Mouse (Mus musculus) 416B (cell line): ENCODE measurements around the gene Atf1.

Experiments
- DNase-seq: peaks from one replicate; pipeline ENCODE4 v3.0.0; 2011; ENCODE audit warnings: low read depth

The Atf1 gene

DNA sequence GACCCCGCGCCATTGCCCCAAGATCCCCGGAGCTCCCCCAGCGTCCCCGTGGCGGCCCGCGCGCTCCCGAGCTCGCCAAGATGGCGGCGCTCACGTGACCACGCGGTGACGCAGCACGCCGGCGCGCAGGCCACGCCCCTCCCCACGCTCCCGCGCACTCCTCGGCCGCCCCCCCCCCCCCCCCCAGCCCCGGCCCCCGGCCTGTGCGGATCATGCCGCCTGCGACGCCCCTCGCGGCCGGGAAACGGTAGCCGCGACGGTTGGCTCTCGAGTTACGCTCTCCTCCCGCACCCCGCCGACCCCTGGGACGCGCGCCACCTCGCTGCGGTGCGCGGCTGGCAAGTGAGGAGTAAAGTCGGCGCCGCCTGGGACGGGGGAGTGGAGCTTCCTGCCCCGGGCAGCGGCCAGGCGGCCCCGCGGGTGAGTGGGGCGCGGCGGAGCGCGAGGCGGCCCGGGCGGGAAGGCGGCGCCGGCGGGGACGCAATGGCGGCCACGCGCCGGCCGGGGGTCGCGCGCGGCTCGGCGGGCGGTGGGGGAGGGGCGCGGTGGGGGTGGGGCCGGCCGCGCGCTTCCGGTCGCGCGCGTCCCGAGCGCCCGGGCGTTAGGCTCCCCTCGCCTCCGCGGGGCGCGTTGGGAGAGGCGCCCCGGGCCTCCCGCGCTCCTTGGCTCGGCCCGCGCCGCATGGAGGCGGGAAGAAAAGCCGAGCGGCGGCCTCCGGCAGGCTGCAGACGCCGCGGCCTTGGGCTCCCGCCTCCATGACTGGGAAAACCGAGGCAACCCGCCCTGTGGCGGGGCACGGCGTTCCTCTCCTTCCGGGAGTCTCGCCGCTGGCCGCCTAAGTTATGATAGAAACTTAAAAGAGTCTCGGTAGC lies at the start of gene Atf1:
Gene Atf1, plus strand, starts transcription at position 157 of the 872 bp plus-strand sequence.
- peak; percentile 90 for DNase-seq

DNA sequence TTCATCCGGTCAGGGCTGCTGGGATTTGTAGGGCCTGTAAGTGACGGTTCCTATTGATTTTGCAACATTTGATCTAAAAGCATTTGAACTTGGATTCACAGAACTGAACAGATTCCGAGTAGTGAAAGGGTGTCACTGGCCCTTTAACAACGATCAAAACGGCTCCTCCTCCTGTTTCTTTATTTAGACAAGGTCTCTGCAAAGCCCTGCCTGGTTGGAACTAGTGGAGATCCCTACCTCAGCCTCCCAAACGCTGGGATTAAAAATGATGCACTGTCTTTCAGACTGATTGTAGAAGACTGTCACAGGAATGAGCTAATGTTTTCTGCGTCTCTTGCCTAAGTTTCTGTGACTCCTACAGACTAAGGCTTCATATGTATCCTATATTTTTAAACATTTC lies 49.1 kb upstream of the Atf1 start:
- no peak for DNase-seq

DNA sequence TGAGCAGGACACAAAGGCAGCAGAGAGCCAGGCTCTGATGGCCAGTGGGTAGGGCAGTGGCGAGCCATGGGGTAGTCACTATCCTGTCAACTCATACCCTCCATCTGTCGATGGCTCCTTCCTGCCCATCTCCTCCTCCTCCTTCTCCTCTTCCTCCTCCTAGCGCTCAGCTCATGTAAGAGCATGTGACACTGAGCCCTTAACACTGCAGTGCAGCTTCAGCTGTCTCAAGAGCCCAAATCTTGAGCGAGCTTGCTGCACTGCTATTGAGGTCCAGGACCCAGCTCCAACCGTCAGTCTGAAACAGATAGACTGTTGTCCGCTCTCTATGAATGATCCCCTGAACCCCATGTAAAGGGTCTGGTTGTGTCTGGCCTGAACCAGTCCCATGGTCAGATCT lies 47.9 kb upstream of the Atf1 start:
- DNase-seq = peak; percentile 73

GRCm38 (mm10) chr15:100180221-100180620 lies 47.4 kb upstream of the Atf1 start:
- peak; percentile 84 for DNase-seq

DNA sequence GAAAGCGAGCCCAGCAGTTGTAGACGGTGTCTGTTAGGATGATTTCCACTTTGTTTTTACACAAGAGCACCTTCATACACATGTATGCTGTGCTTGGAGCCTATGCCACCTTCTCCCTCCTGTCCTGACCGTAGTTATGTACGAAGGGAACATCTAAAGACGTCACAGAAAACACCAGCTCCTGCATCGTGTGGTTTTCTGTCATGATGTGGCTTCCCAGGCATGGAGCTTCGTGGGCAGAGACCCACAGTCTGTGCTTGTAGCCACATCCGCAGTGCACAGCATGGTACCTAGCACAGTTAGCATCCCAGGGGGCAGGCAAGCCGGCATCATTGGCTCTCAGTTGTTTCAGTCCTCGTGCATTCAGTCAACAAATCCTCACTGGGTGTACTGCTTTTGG lies 45.8 kb upstream of the Atf1 start:
- no peak for DNase-seq

DNA sequence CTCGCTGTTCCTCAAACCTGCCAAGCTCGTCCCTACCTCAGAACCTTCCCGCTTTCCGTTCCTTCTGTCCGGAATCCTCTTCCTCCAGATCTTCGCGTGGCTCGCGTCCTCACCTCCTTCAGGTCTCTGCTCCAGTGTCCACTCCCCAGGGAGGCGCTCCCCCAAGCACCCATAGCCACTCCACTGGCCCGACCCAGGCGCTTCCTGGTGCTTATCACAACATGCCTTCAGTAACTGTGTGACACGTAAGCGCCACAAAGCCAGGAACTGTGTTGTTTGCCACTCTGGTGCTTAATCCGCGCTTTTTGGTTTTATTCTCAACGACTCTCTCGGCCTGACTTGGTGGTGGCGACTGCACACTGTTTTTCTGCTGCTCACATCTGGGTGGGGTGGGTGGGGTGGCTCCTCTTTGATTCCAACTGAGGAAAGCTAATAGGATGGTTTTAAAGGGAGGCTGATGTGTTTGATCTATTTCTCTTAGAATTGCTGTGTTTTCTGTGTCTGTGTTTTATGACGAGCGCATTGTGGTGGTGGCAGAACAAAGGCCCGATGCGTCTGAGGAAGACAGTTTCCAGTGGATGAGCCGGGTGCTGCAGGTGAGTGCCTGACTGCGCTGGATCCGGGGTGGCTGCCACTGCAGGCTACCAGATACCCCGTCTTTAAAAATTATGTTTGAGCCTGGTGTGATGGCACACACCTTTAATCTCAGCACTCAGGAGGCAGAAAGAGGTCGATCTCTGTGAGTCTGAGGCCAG lies 44.9 kb upstream of the Atf1 start:
- DNase-seq = no peak

DNA sequence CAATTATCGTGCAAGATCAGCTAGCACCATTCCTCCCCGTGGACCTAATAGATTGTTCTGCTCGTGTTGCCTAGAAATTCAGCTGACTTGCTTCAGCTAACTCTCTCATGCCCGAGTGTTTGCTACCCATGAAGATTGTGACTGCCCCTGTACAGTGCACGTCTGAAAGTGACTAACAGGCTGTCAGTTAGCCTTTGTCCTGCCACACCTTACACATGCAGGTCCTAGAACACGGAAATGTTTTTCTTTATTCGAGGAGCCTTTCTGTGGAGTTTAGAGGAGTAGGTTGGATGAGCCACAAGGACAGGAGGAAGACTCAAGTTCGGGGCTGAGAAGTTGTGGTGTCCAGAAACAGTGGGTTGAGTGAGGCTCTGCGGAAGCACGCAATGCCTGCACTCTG lies 44.1 kb upstream of the Atf1 start:
- DNase-seq = no peak

DNA sequence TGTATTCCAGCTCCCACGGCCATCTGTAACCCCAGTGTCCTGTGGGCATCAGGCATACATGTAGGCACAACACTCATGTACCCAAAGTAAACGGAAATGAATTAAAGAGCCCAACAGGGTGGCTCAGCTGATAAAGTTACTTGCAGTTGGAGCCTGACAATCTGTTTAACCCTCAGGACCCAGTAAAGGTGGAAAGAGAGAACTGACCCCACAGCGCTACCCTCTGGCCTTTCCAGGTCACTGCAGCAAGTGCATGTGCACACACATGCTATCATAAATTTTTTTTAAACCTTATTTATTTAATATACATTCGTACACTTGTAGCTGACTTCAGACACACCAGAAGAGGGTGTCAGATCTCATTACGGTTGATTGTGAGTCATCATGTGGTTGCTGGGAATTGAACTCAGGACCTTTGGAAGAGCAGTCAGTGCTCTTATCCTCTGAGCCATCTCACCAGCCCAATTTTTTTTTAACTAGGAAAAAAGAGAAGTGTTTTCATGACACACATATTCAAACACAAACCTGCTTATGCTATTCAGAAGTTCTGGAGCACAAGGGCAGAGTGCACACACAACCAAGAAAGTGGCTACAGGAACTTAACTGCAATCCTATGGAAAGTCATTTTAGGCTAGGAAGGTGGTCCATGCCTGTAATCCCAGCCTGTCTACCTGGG lies 42.7 kb upstream of the Atf1 start:
- peak; percentile 51 for DNase-seq

GRCm38 (mm10) chr15:100186234-100186633 lies 41.4 kb upstream of the Atf1 start:
- no peak for DNase-seq

- DNase-seq = peak; percentile 15
These were observed 40.5 kb upstream of the Atf1 start for GRCm38 (mm10) chr15:100186882-100187672.

DNA sequence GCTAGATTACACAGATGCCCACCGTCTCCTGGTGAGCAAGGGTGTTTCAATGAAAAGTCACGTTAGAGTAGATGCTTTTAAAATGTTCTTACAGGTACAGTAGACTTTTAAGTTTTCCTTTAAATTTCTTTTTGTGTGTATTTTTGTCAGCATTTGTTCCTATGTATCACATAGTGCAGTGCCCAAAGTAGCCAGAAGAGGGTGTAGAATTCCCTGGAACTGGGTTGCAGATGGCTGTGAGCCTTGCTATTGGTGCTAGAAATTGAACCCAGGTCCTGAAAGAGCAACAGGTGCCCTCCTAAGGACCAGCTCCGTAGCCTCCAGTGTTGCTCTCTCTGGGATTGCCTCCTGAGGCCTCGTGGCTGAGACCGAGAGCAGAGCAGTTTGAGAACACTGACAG lies 39.1 kb upstream of the Atf1 start:
- peak; percentile 9 for DNase-seq

GRCm38 (mm10) chr15:100188962-100189404 lies 38.6 kb upstream of the Atf1 start:
- DNase-seq = no peak

DNA sequence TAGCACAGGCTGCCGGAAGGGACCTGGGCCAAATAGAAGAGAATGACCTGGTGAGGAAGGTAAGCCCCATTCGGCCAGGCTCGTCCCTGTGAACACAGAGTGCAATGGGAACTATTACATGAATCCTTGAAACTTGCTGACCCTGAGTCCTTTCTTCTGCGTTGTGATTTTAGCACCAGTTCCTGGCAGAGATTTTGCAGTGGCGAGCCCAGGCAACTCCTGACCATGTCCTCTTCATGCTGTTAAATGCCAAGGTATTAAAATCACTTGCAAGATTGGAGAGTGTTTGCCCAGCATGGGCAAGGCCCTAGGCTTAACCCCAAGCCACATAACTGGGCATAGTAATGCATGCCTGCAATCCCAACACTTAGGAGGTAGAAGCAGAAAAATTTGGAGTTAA lies 37.5 kb upstream of the Atf1 start:
- DNase-seq = no peak

DNA sequence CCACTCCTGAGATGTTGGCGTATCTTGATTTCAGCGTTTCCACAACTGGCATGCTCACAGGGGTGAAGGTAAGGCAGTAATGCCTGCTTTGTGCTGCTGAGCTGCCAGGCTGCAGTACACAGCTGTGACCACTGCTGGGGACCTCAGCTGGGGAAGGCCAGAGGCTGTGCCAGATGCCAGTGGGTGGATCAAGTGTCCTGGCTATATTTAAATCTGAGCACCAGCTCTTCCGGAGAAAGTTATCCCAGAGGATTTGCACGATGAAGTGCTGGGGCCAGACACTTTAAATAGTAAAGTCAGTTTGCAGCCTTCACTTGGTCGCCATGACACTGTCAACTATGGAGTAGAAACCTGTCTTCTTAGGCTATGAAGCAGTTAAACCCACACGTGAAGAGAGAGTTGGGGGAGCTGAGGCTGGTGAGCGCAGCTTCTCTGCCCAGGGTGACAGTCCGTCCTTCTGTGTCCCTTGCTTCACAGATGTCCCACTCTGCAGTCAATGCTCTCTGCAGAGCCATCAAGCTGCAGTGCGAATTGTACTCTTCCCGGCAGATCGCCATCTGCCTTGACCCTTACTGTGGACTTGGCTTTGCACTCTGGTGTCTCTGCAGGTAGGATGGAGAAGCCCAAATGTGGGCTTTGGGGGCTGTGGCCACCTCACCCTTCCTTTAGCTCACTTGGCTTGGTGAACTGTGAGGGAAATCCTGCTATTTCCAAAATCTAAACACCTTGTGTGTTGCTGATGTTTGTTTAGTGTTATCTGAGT lies 28.5 kb upstream of the Atf1 start:
- DNase-seq = no peak

DNA sequence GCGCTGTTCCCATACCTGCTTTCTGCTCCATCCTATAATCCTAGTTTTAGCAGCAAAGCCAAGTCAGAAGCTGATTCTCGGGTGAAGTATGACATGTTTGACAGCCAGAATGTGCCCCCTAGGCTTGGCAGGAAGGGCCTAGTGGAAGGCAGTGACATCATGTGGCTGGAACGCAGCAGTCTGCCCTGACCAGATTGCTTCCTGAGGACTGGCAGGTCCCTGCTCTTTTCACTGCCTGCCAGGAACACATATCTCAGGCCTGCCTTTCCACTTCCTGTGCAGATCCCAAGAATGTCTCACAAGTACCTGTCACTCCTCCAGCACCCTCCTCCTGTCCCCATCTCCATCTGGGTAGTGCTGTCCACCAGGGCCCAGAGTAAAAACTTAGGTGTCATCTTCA lies 27.8 kb upstream of the Atf1 start:
- no peak for DNase-seq

- no peak for DNase-seq
These were observed 25.8 kb upstream of the Atf1 start for GRCm38 (mm10) chr15:100201806-100202205.

GRCm38 (mm10) chr15:100202431-100203015 lies 25.1 kb upstream of the Atf1 start:
- no peak for DNase-seq

DNA sequence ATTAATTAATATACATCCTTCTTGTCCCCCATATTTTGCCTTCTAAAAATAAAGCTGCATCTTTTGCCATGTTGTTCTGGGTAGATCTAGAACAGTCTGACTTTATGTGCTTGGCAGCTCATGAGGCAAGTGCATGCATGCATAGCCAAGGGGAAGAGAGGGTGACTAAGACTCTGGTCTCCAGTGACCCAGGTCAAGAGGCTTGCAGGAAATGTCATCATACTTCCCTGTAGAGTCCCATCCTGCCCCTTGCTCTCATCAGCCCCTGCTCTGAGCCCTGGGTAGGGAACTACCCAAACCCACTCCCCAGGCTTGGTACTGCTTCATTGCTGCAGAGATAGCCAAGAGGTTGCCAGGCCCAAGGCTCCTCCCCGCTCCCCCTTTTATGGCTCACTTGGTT lies 23.0 kb upstream of the Atf1 start:
- DNase-seq = peak; percentile 78

DNA sequence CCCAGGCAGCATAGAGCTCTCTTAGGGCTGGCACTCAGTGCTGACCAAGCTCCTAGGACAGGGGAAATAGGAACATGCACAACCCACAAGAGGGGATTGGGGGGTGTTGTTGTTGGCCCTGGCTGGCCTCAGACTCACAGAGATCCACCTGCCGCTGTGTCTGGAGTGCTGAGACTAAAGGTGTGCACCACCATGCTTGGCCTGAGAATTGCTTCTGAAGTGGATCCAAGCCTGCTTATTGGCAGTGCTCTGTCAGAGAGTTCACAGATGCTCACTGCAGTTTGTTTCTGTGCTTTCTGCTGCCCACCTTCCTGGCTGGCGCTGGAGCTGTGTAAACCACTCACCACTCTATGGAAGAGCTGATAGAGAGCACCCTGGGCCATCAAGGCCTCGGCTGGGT lies 17.6 kb upstream of the Atf1 start:
- DNase-seq = no peak

- DNase-seq = no peak
These were observed 14.3 kb upstream of the Atf1 start for GRCm38 (mm10) chr15:100213339-100213738.

GRCm38 (mm10) chr15:100215092-100215491 lies 12.5 kb upstream of the Atf1 start:
- DNase-seq = no peak
